ENCODE assay signal across 9 mouse cellular contexts in genomic region chr13:9261748-9262147, GRCm38 (mm10).
"Had no signal": no experiment of that assay in that cellular context is flagged by ENCODE, and none has a peak within 500 bp of the region (broad histone marks: within the 10 kb centered on the region; RNA-seq: fewer than 3 reads in every experiment).

No protein-coding gene starts in this region.

- DNase-seq: kidney, adult 8-10 months; kidney, postnatal 25 days; lung, embryonic 14.5 days; thymus, adult 2 months; thymus, postnatal 25 days had no signal

- ATAC-seq: intestine, postnatal 0 days; liver, embryonic 12.5 days; midbrain, embryonic 16.5 days had no signal

- H3K27me3 ChIP-seq: limb, embryonic 15.5 days; liver, embryonic 12.5 days had no signal

- H3K27ac ChIP-seq: limb, embryonic 15.5 days; liver, embryonic 12.5 days had no signal

- H3K4me2 ChIP-seq: limb, embryonic 15.5 days; liver, embryonic 12.5 days; lung, embryonic 14.5 days had no signal

- H3K9ac ChIP-seq: limb, embryonic 15.5 days; liver, embryonic 12.5 days; lung, embryonic 14.5 days had no signal

- H3K9me3 ChIP-seq: limb, embryonic 15.5 days; liver, embryonic 12.5 days had no signal

- H3K36me3 ChIP-seq: limb, embryonic 15.5 days; liver, embryonic 12.5 days had no signal

- H3K4me1 ChIP-seq: limb, embryonic 15.5 days; liver, embryonic 12.5 days had no signal

- H3K4me3 ChIP-seq: limb, embryonic 15.5 days; liver, embryonic 12.5 days had no signal
